Mouse (Mus musculus) embryonic fibroblast, embryonic 13.5 days (primary cell): ENCODE data around the gene Htra3.

Experiments used
- CTCF ChIP-seq: IDR thresholded peaks from 2 replicates; pipeline ENCODE4 v1.5.1; 2011; ENCODE audit warnings: mild to moderate bottlenecking, control low read depth, low read length, moderate library complexity, borderline replicate concordance; ENCODE audit not compliant: insufficient read depth
- POLR2A ChIP-seq: IDR thresholded peaks from 2 replicates; pipeline ENCODE4 v1.6.1; 2011; ENCODE audit warnings: low read depth, mild to moderate bottlenecking, control low read depth, low read length, moderate library complexity

DNA sequence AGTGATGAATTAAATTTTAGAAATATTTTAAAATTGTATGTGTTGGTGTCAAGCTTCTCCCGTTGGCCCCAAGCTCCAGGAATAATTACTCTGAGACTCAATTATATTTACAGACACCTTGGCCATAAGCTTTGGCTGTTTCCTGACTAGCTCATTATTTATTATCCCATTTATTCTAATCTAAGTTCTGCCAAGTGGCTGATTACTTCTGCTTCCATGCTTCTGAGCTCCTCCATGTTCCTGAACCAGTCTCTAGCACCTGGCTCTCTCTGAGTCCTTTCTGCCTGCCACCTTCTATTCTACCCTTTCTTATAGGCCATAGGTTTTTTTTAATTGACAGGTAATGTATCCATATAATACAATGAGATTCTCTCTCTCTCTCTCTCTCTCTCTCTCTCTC lies 48.9 kb downstream of the Htra3 start:
- TF ChIP-seq POLR2A (no peak), CTCF (no peak)
